Mouse (Mus musculus) hindbrain, embryonic 15.5 days (tissue): ENCODE results near the gene Aff3. TPM values are rescaled to one million over a fixed set of nuclear protein-coding genes. Genes with fewer than 3 reads are reported as not detected.
A peak's percentile ranks its signal among the peaks of the same experiment; 100 is the strongest.

ENCODE experiments used
- ATAC-seq: fragments of 200-750 bp; cut with Nextera tagmentation; 2 replicates; pipeline ENCODE4 v1.8.0; 2017; ENCODE audit warnings: low read depth, moderate number of reproducible peaks, moderate TSS enrichment; ENCODE audit not compliant: low FRiP score
- H3K27ac ChIP-seq: fragments of 300-500 bp; sonication (generic); replicated peaks from 2 replicates; pipeline ENCODE4 v1.5.1; 2015; ENCODE audit warnings: mild to moderate bottlenecking, inconsistent platforms
- H3K27me3 ChIP-seq: fragments of 300-500 bp; sonication (generic); 2 replicates; pipeline ENCODE4 v1.6.1; 2015; ENCODE audit warnings: control low read depth, inconsistent platforms
- H3K36me3 ChIP-seq: fragments of 300-500 bp; sonication (generic); 2 replicates; pipeline ENCODE4 v1.6.1; 2015; ENCODE audit warnings: control low read depth, inconsistent platforms
- H3K4me1 ChIP-seq: fragments of 300-500 bp; sonication (generic); replicated peaks from 2 replicates; pipeline ENCODE4 v1.6.1; 2015; ENCODE audit warnings: control low read depth, inconsistent platforms
- H3K4me2 ChIP-seq: fragments of 300-500 bp; sonication (generic); 2 replicates; pipeline ENCODE4 v1.6.1; 2015; ENCODE audit warnings: moderate library complexity, mild to moderate bottlenecking, inconsistent platforms
- H3K4me3 ChIP-seq: fragments of 300-500 bp; sonication (generic); 2 replicates; pipeline ENCODE4 v1.5.1; 2015; ENCODE audit warnings: mild to moderate bottlenecking, inconsistent platforms
- H3K9ac ChIP-seq: fragments of 300-500 bp; sonication (generic); 2 replicates; pipeline ENCODE4 v1.6.1; 2015; ENCODE audit warnings: inconsistent platforms
- H3K9me3 ChIP-seq: fragments of 300-500 bp; sonication (generic); 2 replicates; pipeline ENCODE4 v1.6.1; 2016; ENCODE audit warnings: control low read depth, inconsistent platforms
- WGBS: fragments of 180-500 bp; shearing (Covaris S2); methylation state at CpG from one replicate; pipeline ENCODE4 v1.1.7; 2015; 5-methylcytosine and 5-hydroxymethylcytosine counted together
- polyA plus RNA-seq: library from polyadenylated mRNA; unstranded; fragments of >200 nt; fragmentation: Nextera tagmentation; extraction: Ambion mirVana; gene quantifications from 2 replicates; pipeline ENCODE4 v1.2.1, GENCODE M21; 2015

Aff3 gene
- polyA plus RNA-seq, 1 experiment from 2014 or later = 33.4 TPM

GRCm38 (mm10) chr1:38550579-38550978 is 114.2 kb downstream of the Aff3 start:
- H3K36me3 ChIP-seq = no peaks in the 10 kb centered on the region
- no peak overlapping the region for H3K9ac ChIP-seq
- no peaks in the 10 kb centered on the region for H3K27me3 ChIP-seq
- no peak overlapping the region for H3K27ac ChIP-seq
- H3K4me2 ChIP-seq = no peak overlapping the region
- no peak for ATAC-seq
- H3K4me1 ChIP-seq = peaks cover 39% of the 10 kb centered on the region
- no peak overlapping the region for H3K4me3 ChIP-seq
- no peaks in the 10 kb centered on the region for H3K9me3 ChIP-seq
- WGBS = 79% methylated on average over 13 of the region's 13 CpGs

DNA sequence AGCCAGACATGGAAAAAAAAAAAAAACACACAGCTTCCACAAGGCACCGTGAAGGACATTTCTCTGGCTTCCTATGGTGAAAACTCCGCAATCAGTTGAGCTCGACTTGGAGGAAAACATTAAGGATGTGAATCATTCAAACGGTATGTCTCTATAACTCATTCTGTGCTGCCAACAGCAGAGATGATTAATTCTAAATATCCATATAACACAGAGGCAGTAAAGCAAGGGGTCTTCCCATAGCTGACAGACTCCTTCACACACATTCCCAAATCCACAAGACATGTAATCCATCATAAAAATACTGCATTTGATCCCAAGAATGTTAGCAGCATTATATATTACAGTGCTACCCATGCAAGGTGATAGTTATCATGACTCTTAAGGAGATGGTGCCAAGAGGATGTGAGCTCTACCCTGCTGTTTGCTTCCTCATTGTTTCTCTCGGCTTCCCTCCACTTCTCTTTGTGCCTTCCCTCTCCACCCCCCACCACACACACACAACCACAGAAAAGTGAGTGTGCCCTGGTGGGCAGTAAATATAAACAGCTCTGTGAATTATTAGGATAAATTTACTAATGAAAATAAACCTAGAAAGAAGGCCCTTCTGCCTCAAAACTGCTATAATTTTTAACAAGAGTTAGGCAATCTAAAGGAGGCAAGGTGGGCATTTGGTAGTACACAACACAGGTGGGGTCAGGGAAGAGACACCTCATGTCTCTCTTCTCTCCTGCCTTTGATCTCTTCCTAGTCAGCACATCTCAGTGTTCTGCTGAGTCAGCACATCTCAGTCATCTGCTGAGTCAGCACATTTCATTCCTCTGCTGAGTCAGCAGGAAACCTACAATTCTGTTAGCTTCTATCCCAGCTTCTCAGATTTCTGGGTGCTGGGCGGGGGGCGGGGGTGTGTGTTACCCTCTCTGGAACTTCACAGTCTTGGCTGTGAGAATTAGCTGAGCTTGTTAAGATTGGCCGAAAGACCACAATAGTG is 115.8 kb downstream of the Aff3 start:
- H3K4me3 ChIP-seq = no peak overlapping the region
- no peak overlapping the region for H3K4me2 ChIP-seq
- H3K27me3 ChIP-seq = no peaks in the 10 kb centered on the region
- no peak for ATAC-seq
- H3K4me1 ChIP-seq = peaks cover 54% of the 10 kb centered on the region
- H3K9me3 ChIP-seq = no peaks in the 10 kb centered on the region
- no peak overlapping the region for H3K9ac ChIP-seq
- no peak overlapping the region for H3K27ac ChIP-seq
- 53% methylated on average over 8 of the region's 8 CpGs for WGBS
- no peaks in the 10 kb centered on the region for H3K36me3 ChIP-seq

- Histone ChIP-seq H3K4me2 (no peak overlapping the region), H3K4me1 (peaks cover 48% of the 10 kb centered on the region), H3K36me3 (no peaks in the 10 kb centered on the region), H3K9me3 (no peaks in the 10 kb centered on the region), H3K27me3 (no peaks in the 10 kb centered on the region), H3K27ac (no peak overlapping the region), H3K4me3 (no peak overlapping the region), H3K9ac (no peak overlapping the region)
- no peak for ATAC-seq
- WGBS = 88% methylated on average over 9 of the region's 9 CpGs
Observed at GRCm38 (mm10) chr1:38547685-38548084, 117.1 kb downstream of the Aff3 start.

DNA sequence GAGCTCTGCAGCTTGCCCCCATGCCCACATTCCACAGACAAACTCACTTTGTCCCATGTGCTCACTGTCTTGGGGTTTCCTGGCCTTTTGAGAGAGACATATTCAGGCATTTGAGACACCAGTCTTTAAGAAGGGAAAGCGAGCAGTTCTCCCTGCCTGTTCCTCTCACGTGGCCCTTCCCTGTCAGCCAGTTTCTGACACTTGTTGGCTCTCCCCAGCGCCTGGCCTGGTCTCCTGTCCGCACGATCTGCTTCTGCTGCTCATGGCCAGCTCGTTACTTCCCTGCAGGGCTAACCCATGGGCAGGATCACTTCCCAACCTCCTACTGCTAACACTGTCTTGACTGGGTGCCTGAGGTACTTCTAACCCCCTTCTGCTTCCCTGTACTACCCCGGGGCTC is 118.1 kb downstream of the Aff3 start:
- H3K9ac ChIP-seq = no peak overlapping the region
- H3K4me2 ChIP-seq = no peak overlapping the region
- H3K4me3 ChIP-seq = no peak overlapping the region
- WGBS = 49% methylated on average over 7 of the region's 7 CpGs
- H3K36me3 ChIP-seq = no peaks in the 10 kb centered on the region
- no peak; the same call in 1 of the 2 replicates for ATAC-seq
- H3K4me1 ChIP-seq = peaks cover 47% of the 10 kb centered on the region
- H3K27ac ChIP-seq = peak overlapping the region; percentile 70; the same call in 1 of the 2 replicates
- no peaks in the 10 kb centered on the region for H3K9me3 ChIP-seq
- no peaks in the 10 kb centered on the region for H3K27me3 ChIP-seq

DNA sequence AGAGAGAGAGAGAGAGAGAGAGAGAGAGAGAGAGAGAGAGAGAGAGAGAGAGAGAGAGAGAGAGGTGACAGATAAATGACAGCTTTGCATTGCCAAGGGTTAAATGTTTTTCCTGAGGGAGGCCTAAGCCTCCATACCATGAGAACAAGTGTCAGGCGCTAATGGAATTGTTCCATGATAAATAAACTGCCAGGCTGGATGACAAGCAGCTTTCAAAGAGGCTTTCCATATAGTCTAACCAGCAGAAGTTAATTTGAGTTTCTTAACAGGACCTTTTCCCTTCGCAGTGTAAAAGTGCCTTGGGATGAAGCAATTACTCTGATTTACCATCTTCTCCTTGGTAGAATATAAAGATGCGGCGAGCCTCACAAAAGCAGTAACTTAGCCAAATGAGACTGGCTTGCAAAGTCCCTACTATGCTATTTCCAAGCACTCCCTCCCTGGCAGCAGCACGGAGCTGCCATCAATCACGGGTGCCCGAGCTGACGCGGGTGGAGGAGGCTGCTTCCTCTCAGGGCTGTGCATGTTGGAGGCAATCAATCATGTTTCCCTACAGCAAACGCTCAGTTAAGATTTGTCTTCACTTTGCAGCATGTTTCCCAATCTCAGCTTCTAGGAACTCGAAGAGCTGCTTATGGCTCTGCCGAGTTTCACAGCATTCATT is 119.3 kb downstream of the Aff3 start:
- Histone ChIP-seq H3K27ac (peak overlapping the region; percentile 70), H3K36me3 (no peaks in the 10 kb centered on the region), H3K4me3 (no peak overlapping the region), H3K4me2 (peak overlapping the region; percentile 2; the same call in 1 of the 2 replicates), H3K9ac (no peak overlapping the region), H3K9me3 (no peaks in the 10 kb centered on the region), H3K4me1 (peaks cover 47% of the 10 kb centered on the region), H3K27me3 (no peaks in the 10 kb centered on the region)
- ATAC-seq = peak; percentile 69
- WGBS = 10% methylated on average over 12 of the region's 12 CpGs

GRCm38 (mm10) chr1:38544501-38544900 is 120.3 kb downstream of the Aff3 start:
- H3K4me3 ChIP-seq = no peak overlapping the region
- no peaks in the 10 kb centered on the region for H3K36me3 ChIP-seq
- H3K27ac ChIP-seq = no peak overlapping the region
- H3K4me2 ChIP-seq = no peak overlapping the region
- no peak overlapping the region for H3K9ac ChIP-seq
- H3K27me3 ChIP-seq = no peaks in the 10 kb centered on the region
- no peak for ATAC-seq
- WGBS = 15% methylated on average over 3 of the region's 3 CpGs
- no peaks in the 10 kb centered on the region for H3K9me3 ChIP-seq
- H3K4me1 ChIP-seq = peaks cover 51% of the 10 kb centered on the region

GRCm38 (mm10) chr1:38541536-38541935 is 123.2 kb downstream of the Aff3 start:
- Histone ChIP-seq H3K9ac (no peak overlapping the region), H3K27me3 (no peaks in the 10 kb centered on the region), H3K27ac (no peak overlapping the region), H3K4me1 (peaks cover 59% of the 10 kb centered on the region), H3K36me3 (no peaks in the 10 kb centered on the region), H3K4me2 (no peak overlapping the region), H3K4me3 (no peak overlapping the region), H3K9me3 (no peaks in the 10 kb centered on the region)
- ATAC-seq = no peak
- 68% methylated on average over 4 of the region's 4 CpGs for WGBS

GRCm38 (mm10) chr1:38536929-38537540 is 127.7 kb downstream of the Aff3 start:
- no peak overlapping the region for H3K4me2 ChIP-seq
- no peak overlapping the region for H3K9ac ChIP-seq
- H3K4me3 ChIP-seq = no peak overlapping the region
- ATAC-seq = no peak
- peaks cover 10% of the 10 kb centered on the region for H3K36me3 ChIP-seq
- no peaks in the 10 kb centered on the region for H3K9me3 ChIP-seq
- no peaks in the 10 kb centered on the region for H3K27me3 ChIP-seq
- H3K27ac ChIP-seq = peak overlapping the region; percentile 12; the same call in 1 of the 2 replicates
- WGBS = 43% methylated on average over 16 of the region's 16 CpGs
- H3K4me1 ChIP-seq = peaks cover 33% of the 10 kb centered on the region

GRCm38 (mm10) chr1:38532581-38532980 is 132.2 kb downstream of the Aff3 start:
- 92% methylated on average over 7 of the region's 7 CpGs for WGBS
- Histone ChIP-seq H3K4me1 (peaks cover 16% of the 10 kb centered on the region), H3K4me3 (no peak overlapping the region), H3K27ac (no peak overlapping the region), H3K27me3 (no peaks in the 10 kb centered on the region), H3K4me2 (no peak overlapping the region), H3K36me3 (peaks cover 10% of the 10 kb centered on the region), H3K9ac (no peak overlapping the region), H3K9me3 (no peaks in the 10 kb centered on the region)
- no peak for ATAC-seq

- no peak overlapping the region for H3K4me2 ChIP-seq
- H3K4me1 ChIP-seq = peaks cover 7% of the 10 kb centered on the region
- H3K9me3 ChIP-seq = no peaks in the 10 kb centered on the region
- peaks cover 6% of the 10 kb centered on the region for H3K36me3 ChIP-seq
- no peak overlapping the region for H3K27ac ChIP-seq
- no peak for ATAC-seq
- H3K27me3 ChIP-seq = no peaks in the 10 kb centered on the region
- H3K9ac ChIP-seq = no peak overlapping the region
- WGBS = 94% methylated on average over 5 of the region's 5 CpGs
- H3K4me3 ChIP-seq = no peak overlapping the region
Observed at GRCm38 (mm10) chr1:38528607-38529006, 136.1 kb downstream of the Aff3 start.

GRCm38 (mm10) chr1:38526568-38526967 is 138.2 kb downstream of the Aff3 start:
- no peak overlapping the region for H3K4me3 ChIP-seq
- no peaks in the 10 kb centered on the region for H3K9me3 ChIP-seq
- ATAC-seq = no peak
- peaks cover 7% of the 10 kb centered on the region for H3K4me1 ChIP-seq
- H3K4me2 ChIP-seq = no peak overlapping the region
- WGBS = 92% methylated on average over 5 of the region's 5 CpGs
- no peaks in the 10 kb centered on the region for H3K27me3 ChIP-seq
- H3K36me3 ChIP-seq = peaks cover 8% of the 10 kb centered on the region
- H3K27ac ChIP-seq = no peak overlapping the region
- H3K9ac ChIP-seq = no peak overlapping the region

DNA sequence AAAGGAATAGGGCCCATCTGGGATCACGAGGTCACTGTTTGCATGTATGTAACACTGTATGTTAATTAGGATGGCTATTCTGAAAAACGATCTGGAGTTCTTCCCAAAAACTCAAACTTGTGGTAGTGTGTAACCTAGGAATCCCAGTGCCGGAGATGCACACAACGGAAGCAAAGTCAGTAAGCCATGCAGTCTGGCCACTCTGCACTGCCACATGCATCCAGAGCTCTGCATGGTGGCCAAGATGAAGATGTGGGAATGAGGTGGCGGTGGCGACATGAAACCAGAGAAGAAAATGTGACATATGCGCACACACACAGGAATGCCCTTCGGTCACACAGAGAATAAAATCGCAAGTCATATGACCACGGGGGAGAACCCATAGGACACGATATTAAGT is 143.1 kb downstream of the Aff3 start:
- Histone ChIP-seq H3K27me3 (no peaks in the 10 kb centered on the region), H3K27ac (no peak overlapping the region), H3K9me3 (no peaks in the 10 kb centered on the region), H3K4me3 (no peak overlapping the region), H3K4me2 (no peak overlapping the region), H3K9ac (no peak overlapping the region), H3K4me1 (no peaks in the 10 kb centered on the region), H3K36me3 (peaks cover 8% of the 10 kb centered on the region)
- no peak for ATAC-seq
- WGBS = 97% methylated on average over 11 of the region's 11 CpGs
